Mouse (Mus musculus) kidney, adult 18-20 months (tissue): Measurements from ENCODE around the gene Sp6.

Source experiments
- DNase-seq: peaks from one replicate; pipeline ENCODE4 v3.0.0; 2021

The Sp6 gene

DNA sequence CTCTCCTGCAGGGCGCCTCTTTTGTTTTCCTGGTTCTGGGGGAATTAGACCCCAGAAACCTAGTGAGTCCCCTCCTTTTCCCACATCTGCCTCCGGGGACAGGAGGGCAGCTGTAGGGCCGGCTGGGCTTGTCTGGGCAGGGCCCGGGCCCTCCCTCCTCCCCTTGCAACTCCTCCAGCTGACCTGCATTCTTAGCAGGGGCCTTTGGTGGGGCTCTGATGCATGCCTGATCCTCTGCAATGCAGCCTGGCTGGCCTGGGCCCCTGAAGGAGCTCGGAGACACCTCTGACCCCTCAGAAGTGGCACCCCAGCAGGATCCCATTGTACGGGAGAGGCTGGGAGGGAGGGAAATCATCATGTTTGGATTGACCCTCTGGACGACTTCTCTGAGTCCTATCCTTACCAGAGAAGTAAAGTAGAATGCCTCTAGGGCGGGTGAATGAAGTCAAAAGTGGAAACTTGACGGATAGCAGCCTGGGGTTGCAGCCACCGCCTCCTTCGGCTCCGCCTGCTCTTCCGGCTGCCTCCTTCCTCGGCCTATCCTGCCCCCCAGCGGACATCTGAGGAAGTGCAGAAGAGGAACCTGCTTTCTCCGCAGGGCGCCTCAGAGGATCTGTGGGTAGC is 12.6 kb downstream of the Sp6 start:
- peak; percentile 87 for DNase-seq

DNA sequence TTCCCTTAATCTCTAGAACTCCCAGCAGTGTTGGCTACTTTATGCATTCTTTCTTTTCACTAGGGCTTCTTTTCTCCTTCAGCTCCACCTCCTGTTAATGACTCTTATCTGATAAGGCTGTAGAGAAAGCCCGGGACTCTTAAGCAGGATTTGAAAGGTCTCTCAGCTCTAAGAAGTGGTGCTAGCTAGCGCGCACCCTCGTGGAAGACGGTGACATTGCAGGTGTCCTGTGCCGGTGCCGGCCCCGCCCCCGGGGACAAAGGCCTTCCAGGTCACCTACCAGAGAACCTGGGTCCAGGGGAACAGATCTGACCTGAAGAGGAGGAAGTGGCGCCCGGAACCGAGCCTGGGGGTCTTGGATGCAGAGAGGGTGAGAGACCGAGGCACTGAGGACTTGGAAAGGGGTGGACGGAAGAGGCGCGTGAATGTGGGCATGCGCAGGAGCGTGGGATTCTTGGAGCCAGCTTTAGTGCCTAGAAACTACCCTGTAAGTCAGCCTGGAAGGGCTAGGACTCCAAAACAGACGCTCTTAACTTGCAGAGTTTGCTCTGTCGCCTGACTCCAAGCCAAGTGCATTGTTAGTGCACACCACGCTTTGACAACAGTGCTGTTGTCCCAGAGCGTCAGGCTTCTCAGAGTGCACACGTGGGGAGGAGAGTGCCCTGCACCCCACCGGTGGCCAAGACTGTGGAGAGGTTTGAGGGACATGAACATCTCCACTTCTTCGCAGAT is 16.7 kb downstream of the Sp6 start, which contains the start of gene Scrn2:
Gene Scrn2 (plus strand): TSS at position 253 of the 732 bp plus-strand sequence.
- DNase-seq, result peak; percentile 93

DNA sequence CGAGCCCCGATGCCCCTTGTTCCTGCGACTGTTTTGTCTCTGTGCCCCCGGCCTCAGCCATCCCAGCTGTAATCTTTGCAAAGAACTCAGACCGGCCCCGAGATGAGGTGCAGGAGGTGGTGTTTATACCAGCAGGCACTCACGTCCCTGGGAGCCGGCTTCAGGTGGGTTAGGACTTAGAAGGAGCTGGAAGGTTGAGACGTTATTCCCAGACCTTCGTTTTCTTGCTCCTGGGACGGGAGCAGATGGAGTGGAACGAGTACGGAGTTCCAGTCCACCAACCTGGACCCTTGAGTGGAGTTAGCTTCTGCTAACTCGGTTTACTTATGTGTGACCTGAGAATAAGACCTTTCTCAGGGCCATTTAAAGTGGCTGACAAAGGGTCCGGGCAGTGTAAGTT is 17.2 kb downstream of the Sp6 start:
- no peak for DNase-seq

DNA sequence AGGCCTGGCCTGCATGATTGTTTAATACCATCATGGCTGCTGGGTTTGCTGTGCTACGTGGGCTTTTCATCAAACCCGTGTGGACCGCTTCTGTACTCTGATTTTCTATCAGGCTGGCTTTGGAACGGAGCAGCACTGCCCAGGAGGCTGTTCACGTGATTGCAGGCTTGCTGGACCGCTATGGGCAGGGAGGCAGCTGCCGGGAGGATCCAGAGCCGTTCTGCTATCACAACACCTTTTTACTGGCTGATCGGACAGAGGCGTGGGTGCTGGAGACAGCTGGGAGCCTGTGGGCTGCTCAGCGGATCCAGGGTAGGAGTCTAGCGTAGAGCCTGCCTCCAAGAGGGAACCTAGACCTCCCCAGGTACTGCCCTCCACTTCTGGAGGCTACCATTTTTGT is 18.8 kb downstream of the Sp6 start:
- DNase-seq, result no peak

DNA sequence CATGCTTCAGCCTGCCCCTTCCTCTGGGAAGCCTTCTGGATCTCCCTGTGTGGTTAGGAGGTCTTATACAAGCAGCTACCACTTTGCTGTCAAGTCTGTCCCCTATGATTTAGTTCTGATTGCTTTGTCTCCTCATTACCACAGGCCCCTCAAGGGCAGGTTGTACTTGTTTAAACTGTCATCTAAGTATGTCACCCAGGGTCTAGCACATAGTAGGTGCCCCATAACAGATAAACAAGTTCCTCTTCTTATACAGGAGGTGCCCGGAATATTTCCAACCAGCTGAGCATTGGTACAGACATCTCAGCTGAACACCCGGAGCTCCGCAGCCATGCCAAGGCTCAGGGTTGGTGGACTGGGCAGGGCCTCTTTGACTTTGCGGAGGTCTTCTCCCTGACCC is 19.3 kb downstream of the Sp6 start:
- DNase-seq, result no peak

DNA sequence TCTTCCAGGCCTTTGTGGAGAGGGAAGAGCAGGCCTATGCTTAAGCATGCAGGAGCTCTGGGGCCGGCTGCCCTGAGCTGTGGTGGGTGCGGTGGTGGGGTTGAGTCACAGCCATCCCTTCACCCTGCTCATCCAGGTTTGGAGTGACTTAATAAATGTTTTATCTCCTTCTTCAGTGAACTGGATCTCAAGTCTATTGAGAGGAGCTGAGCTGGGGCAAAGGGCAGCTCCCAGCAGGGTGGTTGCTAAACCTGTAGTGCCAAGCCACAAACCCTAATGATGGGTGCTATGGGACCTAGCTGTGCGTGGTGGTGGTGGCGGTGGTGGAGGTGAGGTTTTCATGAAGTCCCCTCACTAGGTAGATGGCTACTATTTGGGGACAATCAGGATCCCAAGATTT is 20.6 kb downstream of the Sp6 start:
- DNase-seq, result no peak

DNA sequence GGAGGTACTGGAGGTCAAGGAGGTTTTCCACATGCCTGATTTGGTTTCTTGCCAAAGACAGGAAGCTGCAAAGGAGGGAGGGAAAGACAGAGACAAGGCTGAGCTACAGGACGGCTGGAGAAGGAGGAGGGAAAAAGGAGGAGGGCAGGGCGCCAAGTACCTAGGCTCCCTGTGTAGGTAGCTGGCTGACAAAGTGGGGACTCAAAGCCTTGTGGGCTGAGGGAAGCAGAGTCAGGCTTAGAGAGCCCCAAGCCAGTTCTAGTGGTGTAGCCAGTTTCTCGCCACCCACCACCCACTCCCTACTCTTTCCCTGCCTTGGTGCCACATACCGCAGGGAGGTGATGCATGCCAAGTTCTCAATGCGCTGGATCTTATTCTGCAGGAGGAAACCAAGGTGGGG is 22.9 kb downstream of the Sp6 start:
- peak; percentile 61 for DNase-seq

DNA sequence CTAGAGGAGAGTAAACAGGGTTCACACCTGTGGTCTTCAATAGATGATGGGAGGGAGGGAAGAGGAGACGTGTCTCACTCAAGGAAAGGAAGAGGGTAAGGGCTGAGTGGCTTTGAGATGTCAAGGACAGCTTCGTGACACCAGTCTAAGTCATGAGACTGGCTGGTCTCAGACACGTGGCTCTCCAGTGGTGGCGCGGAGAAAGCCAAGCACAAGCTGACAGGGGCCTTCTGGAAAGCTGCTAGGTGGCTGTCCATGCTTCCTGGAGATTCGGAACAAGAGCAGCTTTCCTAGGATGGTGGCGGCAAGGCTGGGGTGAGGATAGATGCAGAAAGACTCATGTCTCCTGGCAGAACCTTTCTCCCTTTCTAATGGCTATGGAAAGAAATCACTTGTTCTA is 25.7 kb downstream of the Sp6 start:
- no peak for DNase-seq

DNA sequence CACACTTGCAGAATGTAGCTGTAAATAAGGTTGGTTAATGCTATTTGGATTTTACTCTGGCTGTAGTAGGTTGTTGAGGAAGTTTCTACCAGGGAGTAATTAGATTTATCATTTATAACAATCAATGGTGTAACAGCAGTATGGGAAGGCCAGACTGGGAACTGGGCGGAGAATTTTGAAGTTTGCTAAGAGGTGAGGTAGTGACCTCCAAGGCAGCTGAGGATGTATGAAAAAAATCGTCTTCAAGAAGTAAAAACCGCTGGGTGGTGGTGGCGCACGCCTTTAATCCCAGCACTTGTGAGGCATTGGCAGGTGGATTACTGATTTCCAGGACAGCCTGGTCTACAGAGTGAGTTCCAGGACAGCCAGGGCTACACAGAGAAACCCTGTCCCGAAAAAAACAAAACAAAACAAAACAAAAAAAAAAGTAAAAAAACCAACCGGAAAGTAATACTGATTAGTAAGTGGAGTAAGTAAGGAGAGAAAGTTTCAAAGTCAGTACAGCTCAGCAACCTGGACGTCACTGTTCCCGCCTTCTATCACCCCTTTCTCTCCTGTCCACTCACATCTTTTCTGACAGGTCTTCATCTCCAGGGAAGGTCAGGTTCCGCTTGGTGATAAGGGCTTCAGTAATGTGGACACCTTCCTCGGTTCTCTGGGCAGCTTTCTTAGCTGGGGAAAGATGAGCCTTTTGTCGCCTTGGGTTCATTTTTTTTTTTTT is 27.3 kb downstream of the Sp6 start:
- no peak for DNase-seq

DNA sequence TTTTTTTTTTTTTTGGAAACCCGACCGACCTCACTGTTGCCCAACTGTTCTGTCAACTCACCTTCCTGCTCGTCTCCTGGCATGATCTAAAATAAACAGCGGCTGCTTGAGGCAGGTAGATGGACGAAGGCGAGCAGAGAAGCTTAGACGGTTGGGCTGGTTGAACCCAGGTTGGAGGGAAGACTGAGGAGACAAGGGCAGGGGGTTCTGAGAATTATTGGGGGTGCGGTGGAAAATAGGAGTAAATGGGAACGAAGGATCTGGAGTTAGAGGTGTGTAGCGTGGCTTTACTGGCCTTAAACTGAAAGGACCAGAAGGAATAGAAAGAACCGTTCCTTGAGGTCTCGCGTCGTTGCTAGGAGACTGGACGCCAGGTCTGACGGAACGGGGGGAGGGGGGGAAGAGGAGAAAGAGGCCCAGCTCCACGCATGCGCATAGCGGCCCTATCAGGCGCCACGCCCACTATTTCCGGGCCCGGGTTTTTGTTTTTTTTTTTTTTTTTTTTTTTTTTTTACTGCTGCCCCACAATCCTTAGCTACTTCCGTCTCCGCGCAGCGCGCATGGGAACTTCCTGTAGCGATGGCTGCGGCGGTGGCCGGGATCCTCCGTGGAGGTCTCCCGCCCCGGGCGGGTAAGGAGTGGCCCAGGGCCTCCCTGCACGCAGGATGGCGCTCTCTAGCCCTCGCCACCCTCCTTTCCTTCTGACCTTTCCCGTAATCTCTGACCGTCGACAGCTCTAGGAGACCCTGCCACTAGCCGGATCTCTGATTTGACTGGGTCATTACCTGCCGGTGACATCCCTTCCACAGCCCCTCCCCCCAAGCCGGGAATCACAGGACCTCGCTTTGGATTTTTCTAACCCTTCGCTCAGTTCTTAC is 28.1 kb downstream of the Sp6 start, which contains the start of the genes Lrrc46 and Mrpl10:
Gene Lrrc46 (minus strand): TSS at position 386 of the 878 bp plus-strand sequence.
Gene Mrpl10 (plus strand): TSS at position 539 of the 878 bp plus-strand sequence.
- DNase-seq, result peak; percentile 87

DNA sequence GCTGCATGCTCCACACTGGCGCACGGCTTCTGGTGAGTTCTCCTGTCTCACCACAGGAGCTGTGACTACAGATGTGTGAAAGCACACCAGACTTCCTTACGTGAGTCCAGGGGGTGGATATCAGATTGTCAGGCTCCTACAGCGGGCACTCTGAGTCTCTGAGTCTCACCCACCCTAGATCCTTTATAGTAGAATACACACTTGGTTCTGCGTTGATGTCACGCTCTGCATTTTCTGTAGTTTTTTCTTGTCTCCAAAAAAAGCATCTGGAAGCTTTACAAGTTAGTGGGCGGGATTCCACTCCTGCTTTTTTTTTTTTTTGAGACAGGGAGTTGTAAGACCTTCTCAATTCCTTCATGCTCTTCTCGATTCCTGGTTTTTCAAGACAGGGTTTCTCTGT is 31.7 kb downstream of the Sp6 start:
- no peak for DNase-seq

DNA sequence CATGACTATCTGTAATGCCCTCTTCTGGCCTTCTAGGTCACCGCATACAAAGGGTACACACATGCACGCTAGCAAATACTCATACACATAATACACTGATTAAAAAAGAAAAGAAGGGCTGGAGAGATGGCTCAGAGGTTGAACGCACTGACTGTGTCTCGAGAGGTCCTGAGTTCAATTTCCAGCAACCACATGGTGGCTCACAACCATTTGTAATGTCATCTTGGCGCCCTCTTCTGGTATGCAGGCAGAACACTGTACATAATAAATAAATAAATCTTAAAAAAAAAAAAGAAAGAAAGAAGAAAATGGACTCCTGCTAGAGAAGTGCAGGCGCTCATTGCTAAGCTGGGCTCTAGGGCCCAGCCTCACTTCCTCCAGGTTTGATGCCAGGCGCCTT is 32.7 kb downstream of the Sp6 start:
- no peak for DNase-seq

DNA sequence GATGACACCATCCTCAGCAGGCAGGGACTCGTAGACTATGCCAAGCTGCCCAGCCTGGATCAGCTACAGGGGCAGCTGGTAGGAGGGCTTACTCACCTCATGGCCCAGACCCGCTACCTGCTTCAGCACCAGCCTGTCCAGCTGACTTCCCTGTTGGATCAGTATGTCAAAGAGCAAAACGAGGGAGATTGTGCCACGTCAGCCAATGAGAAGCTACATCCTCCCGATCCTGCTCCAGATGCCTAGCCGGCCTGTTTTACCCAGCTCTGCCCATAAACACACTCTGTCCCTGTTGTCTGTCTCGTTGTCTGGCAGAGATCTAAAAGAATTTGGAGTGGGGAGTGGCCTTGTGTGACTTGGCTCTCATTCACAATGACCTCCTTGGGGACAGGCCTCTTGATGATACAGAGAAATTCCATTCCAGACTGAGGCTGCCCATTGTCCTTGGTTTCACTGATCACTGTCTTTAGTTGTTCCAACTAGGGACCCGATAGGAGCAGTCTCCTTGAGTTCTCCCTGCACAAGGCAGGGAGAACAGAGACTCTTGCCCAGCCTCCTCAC is 35.0 kb downstream of the Sp6 start:
- no peak for DNase-seq

DNA sequence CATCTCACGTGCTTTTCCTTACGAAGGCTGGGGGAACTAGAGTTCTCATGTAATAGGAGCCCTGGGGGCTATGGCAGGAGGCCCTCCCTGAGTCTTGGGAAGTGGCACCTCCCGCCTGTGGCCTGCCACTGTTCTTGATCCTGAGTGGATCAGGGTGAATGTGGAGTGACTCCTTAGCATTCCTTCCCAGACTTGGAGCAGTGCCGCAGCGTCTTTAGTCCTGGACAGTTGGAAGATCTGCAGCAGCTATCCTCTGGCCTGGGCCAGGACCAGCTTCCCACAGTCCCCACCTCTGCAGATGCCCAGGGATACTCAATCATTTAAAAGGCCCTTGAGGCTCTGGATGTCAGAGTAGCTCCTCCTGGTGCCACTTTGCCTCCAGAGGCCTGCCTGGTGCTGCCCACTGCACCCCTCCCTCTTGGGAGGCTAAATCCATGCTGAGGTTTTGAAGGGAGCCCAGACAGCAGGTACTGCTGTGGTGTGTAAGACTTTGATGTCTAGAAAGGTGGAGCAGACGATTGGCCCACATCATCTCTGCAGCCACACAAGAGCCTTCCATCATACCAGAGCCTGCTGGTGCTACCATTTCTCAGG is 36.4 kb downstream of the Sp6 start:
- no peak for DNase-seq

DNA sequence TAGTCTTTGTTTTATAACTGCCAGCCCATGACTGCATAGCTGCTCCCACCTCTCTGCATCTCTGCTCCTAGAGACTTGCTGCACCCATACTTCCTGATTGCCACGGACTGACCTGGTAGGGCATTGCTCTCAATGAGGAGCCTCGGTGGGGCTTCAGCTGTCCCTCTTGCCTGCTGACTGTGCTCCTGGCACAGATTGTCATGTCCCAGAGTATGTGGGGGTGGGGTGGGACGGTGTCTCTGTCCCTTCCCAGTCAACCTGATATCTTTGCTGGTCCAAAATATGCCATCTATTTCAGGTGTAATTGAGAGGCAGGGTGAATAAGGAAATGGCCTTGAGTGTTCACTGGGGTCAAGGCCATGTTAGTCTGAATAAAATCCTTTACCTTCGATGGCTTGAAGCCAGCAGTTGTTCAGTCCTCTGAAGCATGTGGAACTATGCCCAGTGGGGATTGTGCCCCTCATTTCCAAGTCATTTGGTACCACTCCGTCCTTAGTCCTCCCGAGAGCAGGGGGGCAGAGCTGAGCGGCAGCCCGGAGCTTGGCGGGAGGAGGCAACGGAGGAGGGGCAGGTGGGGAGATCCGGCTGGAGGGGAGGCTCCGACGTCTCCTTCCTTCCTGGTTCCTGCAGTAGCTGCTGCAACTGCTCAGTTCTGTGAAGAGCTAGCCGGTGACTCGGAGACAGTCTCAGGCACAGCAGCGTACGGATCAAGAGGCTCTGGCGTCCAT is 37.2 kb downstream of the Sp6 start, which contains the start of gene Osbpl7:
Gene Osbpl7 (plus strand): TSS at position 413 of the 728 bp plus-strand sequence.
- DNase-seq, result peak; percentile 67

DNA sequence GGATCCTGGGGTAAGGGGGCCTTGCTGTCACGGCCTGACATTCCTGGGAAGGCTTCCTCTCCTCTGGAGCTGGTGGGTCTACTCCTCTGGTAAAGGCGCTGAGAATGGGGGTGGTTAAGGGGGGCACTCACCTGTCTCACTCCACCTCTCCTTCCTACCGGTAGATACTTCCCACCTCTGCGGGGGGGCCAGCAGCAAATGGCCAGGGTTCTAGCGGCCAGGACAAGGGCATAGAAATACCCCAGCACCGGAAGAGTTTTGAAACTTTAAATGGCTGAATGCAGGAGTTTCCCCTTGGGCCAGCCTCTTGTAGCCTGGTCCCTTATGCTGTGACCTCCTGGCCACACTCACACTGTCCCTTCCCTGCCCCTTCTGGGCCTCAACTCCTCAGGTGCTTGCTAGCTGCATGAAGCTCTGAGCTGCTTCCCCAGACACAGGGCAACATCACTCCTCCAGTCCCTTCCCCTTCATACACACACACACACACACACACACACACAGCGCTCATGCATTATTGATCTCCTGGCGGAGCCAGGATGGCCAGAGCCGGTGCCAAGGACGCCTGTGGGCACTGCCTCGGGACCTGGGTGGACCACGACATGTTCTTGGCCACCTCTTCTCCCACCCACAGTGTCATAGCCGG is 37.9 kb downstream of the Sp6 start:
- peak; percentile 20 for DNase-seq

DNA sequence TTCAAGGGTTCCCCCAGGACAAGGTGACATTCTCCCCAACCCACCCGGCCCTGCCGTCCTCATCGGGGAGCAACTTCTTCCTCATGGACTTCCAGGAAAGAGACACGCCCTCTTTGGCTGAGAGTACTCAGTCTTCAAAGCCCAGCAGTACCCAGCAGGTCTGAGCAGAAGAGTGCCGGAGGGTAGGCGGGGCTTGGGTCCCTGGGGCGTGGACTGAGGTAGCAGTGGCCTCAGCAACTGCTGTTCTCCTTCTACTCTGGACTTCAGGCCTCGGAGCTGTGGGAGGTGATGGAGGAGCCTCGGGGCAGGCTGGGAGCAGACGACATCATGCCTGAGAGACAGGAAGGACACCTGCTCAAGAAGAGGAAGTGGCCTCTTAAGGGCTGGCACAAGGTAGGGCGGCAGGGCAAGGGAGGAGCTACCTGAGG is 39.0 kb downstream of the Sp6 start:
- DNase-seq, result peak; percentile 55

DNA sequence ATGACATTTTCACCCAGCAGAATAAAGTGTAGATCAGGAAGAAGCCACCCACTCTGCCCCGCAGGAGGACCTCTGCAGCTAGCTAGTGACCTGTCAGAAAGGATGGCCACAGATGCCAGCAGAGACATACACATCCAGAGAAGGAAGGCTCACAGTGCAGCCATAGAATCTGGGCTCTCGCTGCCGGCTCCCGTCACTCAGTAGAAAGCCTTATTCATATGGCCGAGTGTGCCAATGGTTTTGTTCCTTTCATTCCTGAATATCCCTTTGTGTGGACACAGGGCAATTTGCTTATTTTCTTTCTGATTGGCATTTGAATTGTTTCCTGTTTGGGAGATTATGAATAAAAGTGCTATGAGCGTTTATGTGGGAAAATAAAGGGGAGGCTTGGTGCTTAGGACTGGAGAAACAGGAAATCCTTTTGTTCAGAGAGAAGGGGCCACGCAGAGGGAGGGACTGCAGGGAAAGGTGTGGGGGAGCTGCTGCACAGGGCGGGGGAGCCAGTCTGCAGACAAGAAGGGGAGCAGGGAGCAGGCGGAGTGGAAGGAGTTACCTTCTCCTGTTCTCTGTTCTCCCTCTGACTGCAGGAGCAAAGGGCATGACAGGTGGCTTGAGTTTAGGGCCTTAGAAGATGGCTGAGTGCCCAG is 50.2 kb downstream of the Sp6 start:
- no peak for DNase-seq

DNA sequence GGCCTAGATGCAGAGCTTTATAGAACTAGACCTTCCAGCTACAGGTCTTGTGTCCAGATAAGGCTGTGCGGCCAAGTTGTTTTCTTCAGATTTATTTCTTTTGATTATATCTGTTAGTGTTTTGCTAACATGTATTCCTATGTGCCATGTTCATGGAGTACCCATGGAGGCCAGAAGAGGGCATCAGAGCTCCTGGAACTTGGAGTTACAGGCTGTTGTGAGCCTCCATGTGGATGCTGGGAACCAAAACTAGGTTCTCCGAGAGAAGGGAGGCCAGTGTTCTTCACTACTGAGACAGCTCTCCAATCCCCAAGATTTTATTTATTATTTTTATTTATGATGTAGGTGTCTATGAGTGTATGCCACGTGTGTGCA is 50.7 kb downstream of the Sp6 start:
- DNase-seq, result no peak
